Mouse (Mus musculus) urinary bladder, postnatal 25 days (tissue): Measurements from ENCODE around the gene Trf.

Experiments
- DNase-seq: peaks from one replicate; pipeline ENCODE4 v3.0.0; 2022; ENCODE audit warnings: low spot score

Gene Trf

GRCm38 (mm10) chr9:103154568-103154967 lies 75.7 kb downstream of the Trf start:
- DNase-seq: no peak
